14 mouse cellular contexts compared by ENCODE assay signal in the genomic region with DNA sequence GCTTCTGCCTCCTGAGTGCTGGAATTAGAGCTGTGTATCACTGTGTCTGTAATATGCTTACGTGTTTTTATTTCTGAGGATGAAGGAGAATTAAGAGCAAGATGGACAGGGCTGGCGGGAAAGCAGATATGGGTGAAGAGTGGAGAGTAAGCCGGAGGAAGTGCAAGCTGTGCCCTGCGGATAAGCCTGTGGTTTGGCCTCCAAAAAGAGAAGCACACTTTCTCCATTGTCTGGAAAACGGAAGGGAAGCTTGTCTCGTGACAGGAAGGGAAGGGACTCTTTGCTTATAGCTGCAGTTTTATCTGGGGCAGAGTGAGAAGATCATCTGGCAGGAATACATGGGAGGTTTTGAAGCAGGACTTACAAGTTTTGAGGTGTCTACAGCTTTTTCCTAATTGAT. TPM values are rescaled to one million over a fixed set of nuclear protein-coding genes. Genes with fewer than 3 reads are reported as not detected.
DNase-seq lines count a peak whose midpoint lies in the region; ATAC-seq lines count a peak whose summit lies in the region.
"Had no signal": no experiment of that assay in that cellular context is flagged by ENCODE, and none has a peak within 500 bp of the region (broad histone marks: within the 10 kb centered on the region; RNA-seq: fewer than 3 reads in every experiment).

No protein-coding gene starts in this region.

- intact Hi-C loops in heart, postnatal 14 days (cut with DNase I): no loop called here

- DNase-seq in heart, adult 18-20 months: peak; percentile 53 to 83
- no peak for DNase-seq in heart, postnatal 14 days
- DNase-seq in brain, adult 2 months (ENCODE audit: low read depth, low spot score): peak; percentile 45
- no peak for DNase-seq in spleen, adult 12 weeks (ENCODE audit: low spot score)
- no peak for DNase-seq in retina, embryonic 14.5 days (ENCODE audit: low spot score)
- no peak for DNase-seq in embryonic facial prominence, embryonic 10.5 days (ENCODE audit: low spot score)
- DNase-seq: right cerebral cortex, adult 18-20 months had no signal

- H3K4me3 ChIP-seq in megakaryocyte, embryonic 14.5 days (replicated peaks): peak overlapping the region; percentile 85
- no peak overlapping the region for H3K4me3 ChIP-seq in embryonic facial prominence, embryonic 10.5 days
- H3K4me3 ChIP-seq: hindbrain, embryonic 10.5 days; limb, embryonic 12.5 days; myocyte had no signal

- no peak overlapping the region for H3K27ac ChIP-seq in embryonic facial prominence, embryonic 10.5 days (replicated peaks)
- H3K27ac ChIP-seq: hindbrain, embryonic 10.5 days; limb, embryonic 12.5 days had no signal

- H3K4me1 ChIP-seq in megakaryocyte, embryonic 14.5 days: peaks cover 92% of the 10 kb centered on the region
- peaks cover 14% of the 10 kb centered on the region; the same call in 1 of the 2 replicates for H3K4me1 ChIP-seq in embryonic facial prominence, embryonic 10.5 days

- 66% methylated on average over 6 of the region's 6 CpGs for WGBS in embryonic facial prominence, embryonic 10.5 days

- peak; percentile 90 for ATAC-seq in hematopoietic stem cell, adult 5-6 weeks (replicated peaks in 1 of 2; ENCODE audit: insufficient read depth in 1 of 2, low FRiP score in 2 of 2, low TSS enrichment in 1 of 2, low read depth in 1 of 2, poor library complexity in 2 of 2, severe bottlenecking in 2 of 2)

- H3K27me3 ChIP-seq in megakaryocyte, embryonic 14.5 days (replicated peaks): no peaks in the 10 kb centered on the region
- H3K27me3 ChIP-seq in embryonic facial prominence, embryonic 10.5 days (replicated peaks; ENCODE audit: low read depth, poor library complexity, severe bottlenecking): no peaks in the 10 kb centered on the region
- H3K27me3 ChIP-seq: limb, embryonic 12.5 days had no signal

- peaks cover 69% of the 10 kb centered on the region for H3K36me3 ChIP-seq in megakaryocyte, embryonic 14.5 days (replicated peaks; ENCODE audit: low read length)
- H3K36me3 ChIP-seq in embryonic facial prominence, embryonic 10.5 days (replicated peaks): 0 out of 2 replicates have a peak, but pooled peaks cover 3% of the 10 kb centered on the region
- H3K36me3 ChIP-seq: limb, embryonic 12.5 days had no signal

- no peaks in the 10 kb centered on the region for H3K9me3 ChIP-seq in megakaryocyte, embryonic 14.5 days
- no peaks in the 10 kb centered on the region for H3K9me3 ChIP-seq in embryonic facial prominence, embryonic 10.5 days
- H3K9me3 ChIP-seq: hindbrain, embryonic 10.5 days; limb, embryonic 12.5 days had no signal

RNA-seq across cellular contexts. Expression of a gene that starts 51.0 kb away (rescaled TPM):
- total RNA-seq in heart, adult 18-20 months (2021): under 1 TPM; 0.12 to 0.15 TPM
- total RNA-seq in heart, postnatal 14 days (2021): under 1 TPM; 0.12 to 0.93 TPM
- total RNA-seq in hematopoietic stem cell, adult 5-6 weeks (2017): not detected in 2 replicates
- polyA plus RNA-seq in megakaryocyte, embryonic 14.5 days (2012; ENCODE audit: insufficient read depth, low replicate concordance): not detected in 2 replicates
- polyA plus RNA-seq in embryonic facial prominence, embryonic 10.5 days (2016; fragmentation: Nextera tagmentation; extraction: Ambion mirVana): 0.05 TPM in 1 of 2 replicates, not detected in the other
- total RNA-seq: adrenal gland, postnatal 36 days had no signal
- polyA plus RNA-seq: hindbrain, embryonic 10.5 days; large intestine, adult 2 months; limb, embryonic 12.5 days; myocyte had no signal

RNA-seq across cellular contexts. Expression of a gene that starts 58.2 kb away (rescaled TPM):
- total RNA-seq in heart, adult 18-20 months (2021): 1 to 10 TPM; 6.5 TPM
- 1 to 10 TPM; 5.0 to 8.2 TPM for total RNA-seq in heart, postnatal 14 days (2021)
- 42.3 and 45.7 TPM in 2 replicates for total RNA-seq in hematopoietic stem cell, adult 5-6 weeks (2017)
- polyA plus RNA-seq in megakaryocyte, embryonic 14.5 days (2012; ENCODE audit: insufficient read depth, low replicate concordance): 12.1 and 19.2 TPM in 2 replicates
- 6.4 and 7.9 TPM in 2 replicates for polyA plus RNA-seq in embryonic facial prominence, embryonic 10.5 days (2016; fragmentation: Nextera tagmentation; extraction: Ambion mirVana)

Comparison
In these comparisons a context has a peak if more than half of its experiments do, and no peak if none do; other contexts are left out.
1. DNase-seq: peak in heart, adult 18-20 months (2 of 2) and brain, adult 2 months (single experiment); none in heart, postnatal 14 days (0 of 2), spleen, adult 12 weeks (single experiment), retina, embryonic 14.5 days (single experiment) and embryonic facial prominence, embryonic 10.5 days (single experiment).